Mouse (Mus musculus) cortical plate, adult 2 months (tissue): ENCODE measurements around the gene Tomm40.

Source experiments
- CTCF ChIP-seq: fragments of 200-500 bp; IDR thresholded peaks from 2 replicates; pipeline ENCODE4 v1.5.1; 2011; ENCODE audit warnings: mild to moderate bottlenecking, control low read depth, low read length; ENCODE audit not compliant: insufficient read depth; ENCODE audit errors: extremely low read depth
- POLR2A ChIP-seq: fragments of 200-500 bp; IDR thresholded peaks from 2 replicates; pipeline ENCODE4 v1.6.1; 2011; ENCODE audit warnings: mild to moderate bottlenecking, low read length, control low read depth; ENCODE audit not compliant: insufficient read depth; ENCODE audit errors: extremely low read depth

- TF ChIP-seq POLR2A (no peak), CTCF (no peak)
These were observed 47.8 kb downstream of the Tomm40 start for GRCm38 (mm10) chr7:19667434-19667833.
